In genomic region chr9:44488855-44489381, GRCm38 (mm10) we compare ENCODE assay signal across 9 mouse cellular contexts. TPM values are rescaled to one million over a fixed set of nuclear protein-coding genes. Genes with fewer than 3 reads are reported as not detected.
DNase-seq lines count a peak whose midpoint lies in the region; ATAC-seq and TF ChIP-seq lines count a peak whose summit lies in the region.
"Had no signal": no experiment of that assay in that cellular context is flagged by ENCODE, and none has a peak within 500 bp of the region (broad histone marks: within the 10 kb centered on the region; RNA-seq: fewer than 3 reads in every experiment).

No protein-coding gene starts in this region.

- ATAC-seq in forebrain, postnatal 0 days, result peak; percentile 44
- ATAC-seq in hindbrain, embryonic 16.5 days, result peak; percentile 37; the same call in 1 of the 2 replicates

- 0 out of 2 replicates have a peak, but pooled peaks cover 3% of the 10 kb centered on the region for H3K36me3 ChIP-seq in forebrain, postnatal 0 days (ENCODE audit: insufficient read depth)
- no peaks in the 10 kb centered on the region for H3K36me3 ChIP-seq in hindbrain, embryonic 16.5 days (ENCODE audit: control insufficient read depth, insufficient read depth, low read length)
- no peaks in the 10 kb centered on the region for H3K36me3 ChIP-seq in liver, adult 2 months (ENCODE audit: control insufficient read depth, insufficient read depth, low read length)

- peak overlapping the region; percentile 98 for H3K27ac ChIP-seq in layer of hippocampus, adult 2 months
- peak overlapping the region; percentile 58 for H3K27ac ChIP-seq in cerebellum, adult 2 months (ENCODE audit: insufficient read depth, low read length)
- peak overlapping the region; percentile 76 for H3K27ac ChIP-seq in forebrain, postnatal 0 days (ENCODE audit: low read depth, low read length)
- H3K27ac ChIP-seq in hindbrain, embryonic 16.5 days (ENCODE audit: low read depth, low read length), result peak overlapping the region; percentile 80
- H3K27ac ChIP-seq in liver, adult 2 months (replicated peaks; ENCODE audit: insufficient read depth, low read depth, low read length), result peak overlapping the region; percentile 93

- peak overlapping the region; percentile 33; the same call in 1 of the 2 replicates for H3K4me3 ChIP-seq in layer of hippocampus, adult 2 months
- H3K4me3 ChIP-seq in cerebellum, adult 2 months (replicated peaks; ENCODE audit: insufficient read depth, low read depth, low read length), result peak overlapping the region; percentile 30
- 0 out of 2 replicates have a peak overlapping the region, but pooled peaks have one; percentile 5 for H3K4me3 ChIP-seq in forebrain, postnatal 0 days (ENCODE audit: low read depth, low read length)
- H3K4me3 ChIP-seq in hindbrain, embryonic 16.5 days (ENCODE audit: low read length), result peak overlapping the region; percentile 10
- H3K4me3 ChIP-seq in liver, adult 2 months (ENCODE audit: insufficient read depth, low read depth, low read length), result peak overlapping the region; percentile 64

- no peak for TF ChIP-seq CTCF in layer of hippocampus, adult 2 months (conservative IDR thresholded peaks at IDR 0.05)
- no peak for TF ChIP-seq CTCF in cerebellum, adult 2 months (IDR thresholded peaks at IDR 0.05; ENCODE audit: borderline replicate concordance, insufficient read depth, low read depth, low read length)
- no peak for TF ChIP-seq CTCF in forebrain, postnatal 0 days (IDR thresholded peaks at IDR 0.05; ENCODE audit: low read depth)
- TF ChIP-seq CTCF in liver, adult 2 months (IDR thresholded peaks at IDR 0.05; ENCODE audit: low read depth, low read length), result no peak

- H3K79me2 ChIP-seq in liver, adult 2 months (ENCODE audit: control insufficient read depth, insufficient read depth, low read length), result peaks cover 31% of the 10 kb centered on the region; the same call in 1 of the 2 replicates

- no peak overlapping the region; the same call in 1 of the 2 replicates for H3K9ac ChIP-seq in forebrain, postnatal 0 days
- peak overlapping the region; percentile 47 for H3K9ac ChIP-seq in hindbrain, embryonic 16.5 days (ENCODE audit: low read depth, low read length)
- peak overlapping the region; percentile 84 for H3K9ac ChIP-seq in liver, adult 2 months (ENCODE audit: low read depth, low read length)

- peak in 1 of 2 experiments; percentile 74 for DNase-seq in layer of hippocampus, adult 2 months (ENCODE audit: low spot score in 2 of 2)
- no peak for DNase-seq in layer of hippocampus, adult 9-10 months (ENCODE audit: low spot score)
- DNase-seq in cerebellum, adult 2 months, result peak; percentile 56 to 70
- DNase-seq in forebrain, postnatal 0 days, result peak; percentile 75
- peak; percentile 96 for DNase-seq in liver, adult 2 months (ENCODE audit: extremely low read depth, low read depth, low spot score)
- peak; percentile 23 for DNase-seq in naive thymus-derived CD4-positive, alpha-beta T cell, adult 2 months (ENCODE audit: low read depth)
- no peak for DNase-seq in spleen, postnatal 36 days (ENCODE audit: low spot score in 2 of 2)

- H3K4me1 ChIP-seq in cerebellum, adult 2 months (ENCODE audit: control insufficient read depth, insufficient read depth, low read length), result peaks cover 80% of the 10 kb centered on the region
- peaks cover 51% of the 10 kb centered on the region for H3K4me1 ChIP-seq in forebrain, postnatal 0 days (ENCODE audit: insufficient read depth)
- peaks cover 90% of the 10 kb centered on the region for H3K4me1 ChIP-seq in hindbrain, embryonic 16.5 days (ENCODE audit: control insufficient read depth, insufficient read depth, low read depth, low read length)
- H3K4me1 ChIP-seq in liver, adult 2 months (ENCODE audit: control insufficient read depth, insufficient read depth, low read length), result peaks cover 41% of the 10 kb centered on the region

- H3K27me3 ChIP-seq in cerebellum, adult 2 months (ENCODE audit: control insufficient read depth, insufficient read depth, low read length), result no peaks in the 10 kb centered on the region
- H3K27me3 ChIP-seq in forebrain, postnatal 0 days (ENCODE audit: insufficient read depth, low read length), result no peaks in the 10 kb centered on the region
- H3K27me3 ChIP-seq in hindbrain, embryonic 16.5 days (replicated peaks; ENCODE audit: control insufficient read depth, insufficient read depth, low read length), result no peaks in the 10 kb centered on the region
- H3K27me3 ChIP-seq in liver, adult 2 months (ENCODE audit: control insufficient read depth, insufficient read depth, low read length), result no peaks in the 10 kb centered on the region

- peak overlapping the region; percentile 93 for H3K4me2 ChIP-seq in forebrain, postnatal 0 days (ENCODE audit: low read depth)
- peak overlapping the region; percentile 82 for H3K4me2 ChIP-seq in hindbrain, embryonic 16.5 days (ENCODE audit: low read length)

- no peak for TF ChIP-seq POLR2A in cerebellum, adult 2 months (IDR thresholded peaks at IDR 0.05; ENCODE audit: borderline replicate concordance, insufficient read depth, low read length)
- TF ChIP-seq POLR2A in liver, adult 2 months (IDR thresholded peaks at IDR 0.05; ENCODE audit: extremely low read depth, insufficient read depth, low read length), result no peak

- no peaks in the 10 kb centered on the region for H3K9me3 ChIP-seq in forebrain, postnatal 0 days (ENCODE audit: low read length)
- no peaks in the 10 kb centered on the region for H3K9me3 ChIP-seq in hindbrain, embryonic 16.5 days (ENCODE audit: control insufficient read depth, low read length)

- 2% methylated on average over 5 of the region's 5 CpGs for WGBS in cerebellum, adult 2 months
- 4% methylated on average over 5 of the region's 5 CpGs for WGBS in forebrain, postnatal 0 days
- 5% methylated on average over 5 of the region's 5 CpGs for WGBS in hindbrain, embryonic 16.5 days
- 4% methylated on average over 5 of the region's 5 CpGs for WGBS in liver, adult 2 months

RNA-seq across cellular contexts. Expression of gene Bcl9l, which starts 6.3 kb away (rescaled TPM):
- total RNA-seq in layer of hippocampus, adult 2 months (2021), result 10 to 100 TPM; 68.4 to 76.9 TPM
- 22.0 and 22.3 TPM in 2 replicates for polyA plus RNA-seq in cerebellum, adult 2 months (2012; rRNA removed)
- 29.2 and 38.7 TPM in 2 replicates for total RNA-seq in forebrain, postnatal 0 days (2014; rRNA removed)
- polyA plus RNA-seq in forebrain, postnatal 0 days (2015; fragmentation: Nextera tagmentation; extraction: Ambion mirVana), result 9.3 and 13.0 TPM in 2 replicates
- 9.7 and 11.1 TPM in 2 replicates for polyA plus RNA-seq in hindbrain, embryonic 16.5 days (2015; fragmentation: Nextera tagmentation; extraction: Ambion mirVana)
- total RNA-seq in liver, adult 2 months (2014; rRNA removed), result 5.4 and 5.9 TPM in 2 replicates
- 26.0 and 27.9 TPM in 2 replicates for polyA plus RNA-seq in liver, adult 2 months (2012; rRNA removed)

RNA-seq across cellular contexts. Expression of gene Upk2, which starts 34.1 kb away (rescaled TPM):
- total RNA-seq in layer of hippocampus, adult 2 months (2021), result not detected
- 0.13 TPM in 1 of 2 replicates, not detected in the other for polyA plus RNA-seq in cerebellum, adult 2 months (2012; rRNA removed)
- total RNA-seq in forebrain, postnatal 0 days (2014; rRNA removed), result not detected in 2 replicates
- not detected in 2 replicates for polyA plus RNA-seq in forebrain, postnatal 0 days (2015; fragmentation: Nextera tagmentation; extraction: Ambion mirVana)
- polyA plus RNA-seq in hindbrain, embryonic 16.5 days (2015; fragmentation: Nextera tagmentation; extraction: Ambion mirVana), result not detected in 2 replicates
- not detected in 2 replicates for total RNA-seq in liver, adult 2 months (2014; rRNA removed)
- polyA plus RNA-seq in liver, adult 2 months (2012; rRNA removed), result not detected in 2 replicates

RNA-seq across cellular contexts. Expression of gene Foxr1, which starts 48.0 kb away (rescaled TPM):
- not detected for total RNA-seq in layer of hippocampus, adult 2 months (2021)
- not detected in 2 replicates for polyA plus RNA-seq in cerebellum, adult 2 months (2012; rRNA removed)
- total RNA-seq in forebrain, postnatal 0 days (2014; rRNA removed), result not detected in 2 replicates
- not detected in 2 replicates for polyA plus RNA-seq in forebrain, postnatal 0 days (2015; fragmentation: Nextera tagmentation; extraction: Ambion mirVana)
- not detected in 2 replicates for polyA plus RNA-seq in hindbrain, embryonic 16.5 days (2015; fragmentation: Nextera tagmentation; extraction: Ambion mirVana)
- not detected in 2 replicates for total RNA-seq in liver, adult 2 months (2014; rRNA removed)
- polyA plus RNA-seq in liver, adult 2 months (2012; rRNA removed), result not detected in 2 replicates
- total RNA-seq: gastrocnemius, postnatal 4 days had no signal

Comparison
In these comparisons a context has a peak if more than half of its experiments do, and no peak if none do; other contexts are left out.
1. DNase-seq: peak in cerebellum, adult 2 months (2 of 2), forebrain, postnatal 0 days (single experiment), liver, adult 2 months (single experiment) and naive thymus-derived CD4-positive, alpha-beta T cell, adult 2 months (single experiment); none in layer of hippocampus, adult 9-10 months (single experiment) and spleen, postnatal 36 days (0 of 2).
2. H3K4me3 ChIP-seq: peak in every context shown above with its lines; median percentile 64 in liver, adult 2 months; 33 in layer of hippocampus, adult 2 months; 30 in cerebellum, adult 2 months; 10 in hindbrain, embryonic 16.5 days; 5 in forebrain, postnatal 0 days.
3. Peak in every context shown above with its lines, with median percentiles within 50 percentile points of each other: H3K27ac ChIP-seq.